Mouse (Mus musculus) lung, postnatal 0 days (tissue): Measurements from ENCODE around the gene a. TPM values are rescaled to one million over a fixed set of nuclear protein-coding genes. Genes with fewer than 3 reads are reported as not detected.

Source experiments
- ATAC-seq: fragments of 200-750 bp; cut with Nextera tagmentation; 2 replicates; pipeline ENCODE4 v1.8.0; 2017; ENCODE audit warnings: moderate library complexity
- DNase-seq: peaks from one replicate; pipeline ENCODE4 v3.0.0-alpha.2; 2016; ENCODE audit warnings: low spot score
- H3K27ac ChIP-seq: fragments of 300-500 bp; sonication (generic); 2 replicates; pipeline ENCODE4 v1.5.1; 2014; ENCODE audit warnings: antibody characterized with exemption, mild to moderate bottlenecking, low read length, mixed read lengths
- H3K27me3 ChIP-seq: fragments of 300-500 bp; sonication (generic); replicated peaks from 2 replicates; pipeline ENCODE4 v1.6.1; 2014; ENCODE audit warnings: low read length, mixed read lengths; ENCODE audit not compliant: insufficient read depth
- H3K36me3 ChIP-seq: fragments of 300-500 bp; sonication (generic); 2 replicates; pipeline ENCODE4 v1.6.1; 2014; ENCODE audit warnings: low read length, mixed read lengths; ENCODE audit not compliant: insufficient read depth
- H3K4me1 ChIP-seq: fragments of 300-500 bp; sonication (generic); 2 replicates; pipeline ENCODE4 v1.6.1; 2014; ENCODE audit warnings: antibody characterized with exemption, low read depth, low read length, mixed read lengths; ENCODE audit not compliant: insufficient read depth
- H3K4me2 ChIP-seq: fragments of 300-500 bp; sonication (generic); replicated peaks from 2 replicates; pipeline ENCODE4 v1.6.1; 2014; ENCODE audit warnings: low read depth, mild to moderate bottlenecking, low read length, moderate library complexity, mixed read lengths
- H3K4me3 ChIP-seq: fragments of 300-500 bp; sonication (generic); 2 replicates; pipeline ENCODE4 v1.5.1; 2014; ENCODE audit warnings: low read depth, low read length
- H3K9ac ChIP-seq: fragments of 300-500 bp; sonication (generic); replicated peaks from 2 replicates; pipeline ENCODE4 v1.6.1; 2014; ENCODE audit warnings: low read depth, mild to moderate bottlenecking
- H3K9me3 ChIP-seq: fragments of 300-500 bp; sonication (generic); 2 replicates; pipeline ENCODE4 v1.6.1; 2016; ENCODE audit warnings: low read length, mixed read lengths
- CTCF ChIP-seq: IDR thresholded peaks from 2 replicates; pipeline ENCODE4 v1.5.1; 2016; ENCODE audit warnings: antibody characterized with exemption, mild to moderate bottlenecking
- EP300 ChIP-seq: IDR thresholded peaks from 2 replicates; pipeline ENCODE4 v1.6.1; 2016; ENCODE audit warnings: antibody characterized with exemption, mild to moderate bottlenecking, control low read depth
- WGBS: fragments of 180-500 bp; shearing (Covaris S2); extraction: QIAGEN DNeasy Blood & Tissue Kit; methylation state at CpG from one replicate; pipeline ENCODE4 v1.1.7; 2014; 5-methylcytosine and 5-hydroxymethylcytosine counted together
- polyA plus RNA-seq: library from polyadenylated mRNA; unstranded; fragments of >200 nt; fragmentation: Nextera tagmentation; extraction: Ambion mirVana; gene quantifications from 2 replicates; pipeline ENCODE4 v1.2.1, GENCODE M21; 2015

The a gene
- polyA plus RNA-seq, 1 experiment from 2014 or later: not detected

GRCm38 (mm10) chr2:154971919-154972692 lies 180.9 kb downstream of the a start:
- ATAC-seq (peak; percentile 90), DNase-seq (peak; percentile 62)
- Histone ChIP-seq H3K4me2 (no peak overlapping the region), H3K9ac (no peak overlapping the region), H3K4me1 (no peaks in the 10 kb centered on the region), H3K4me3 (no peak overlapping the region), H3K27me3 (no peaks in the 10 kb centered on the region), H3K36me3 (no peaks in the 10 kb centered on the region), H3K9me3 (no peaks in the 10 kb centered on the region), H3K27ac (no peak overlapping the region)
- WGBS: 18% methylated on average over 18 of the region's 18 CpGs
- TF ChIP-seq CTCF (no peak; the same call in 1 of the 2 replicates), EP300 (no peak)

- H3K9ac ChIP-seq: no peak overlapping the region
- no peak for ATAC-seq
- H3K27ac ChIP-seq: no peak overlapping the region
- DNase-seq: no peak
- TF ChIP-seq CTCF: no peak
- TF ChIP-seq EP300: no peak
- no peak overlapping the region for H3K4me3 ChIP-seq
- no peaks in the 10 kb centered on the region for H3K27me3 ChIP-seq
- H3K4me1 ChIP-seq: no peaks in the 10 kb centered on the region
- H3K9me3 ChIP-seq: no peaks in the 10 kb centered on the region
- 55% methylated on average over 5 of the region's 5 CpGs for WGBS
- no peak overlapping the region for H3K4me2 ChIP-seq
- H3K36me3 ChIP-seq: no peaks in the 10 kb centered on the region
Observed at GRCm38 (mm10) chr2:154972981-154973380, 181.8 kb downstream of the a start.

- ATAC-seq (no peak), DNase-seq (no peak)
- no peaks in the 10 kb centered on the region for H3K4me1 ChIP-seq
- H3K4me3 ChIP-seq: no peak overlapping the region
- no peak overlapping the region for H3K4me2 ChIP-seq
- H3K27me3 ChIP-seq: no peaks in the 10 kb centered on the region
- no peaks in the 10 kb centered on the region for H3K36me3 ChIP-seq
- no peak overlapping the region for H3K27ac ChIP-seq
- H3K9ac ChIP-seq: no peak overlapping the region
- peak; percentile 26 for TF ChIP-seq CTCF
- TF ChIP-seq EP300: no peak
- 75% methylated on average over 1 of the region's 1 CpGs for WGBS
- no peaks in the 10 kb centered on the region for H3K9me3 ChIP-seq
Observed at GRCm38 (mm10) chr2:154986609-154987008, 195.4 kb downstream of the a start.

- 61% methylated on average over 8 of the region's 8 CpGs for WGBS
- TF ChIP-seq EP300: no peak
- TF ChIP-seq CTCF: no peak
- H3K9me3 ChIP-seq: no peaks in the 10 kb centered on the region
Observed at GRCm38 (mm10) chr2:154991411-154991810, 200.2 kb downstream of the a start.

GRCm38 (mm10) chr2:154992083-154992482 lies 200.9 kb downstream of the a start:
- WGBS: 61% methylated on average over 5 of the region's 5 CpGs
- Histone ChIP-seq H3K27me3 (no peaks in the 10 kb centered on the region), H3K36me3 (no peaks in the 10 kb centered on the region), H3K9ac (no peak overlapping the region), H3K4me3 (no peak overlapping the region), H3K27ac (no peak overlapping the region), H3K4me2 (no peak overlapping the region), H3K4me1 (no peaks in the 10 kb centered on the region), H3K9me3 (no peaks in the 10 kb centered on the region)
- peak; percentile 8 for DNase-seq
- no peak for ATAC-seq
- TF ChIP-seq EP300: no peak
- no peak for TF ChIP-seq CTCF

More at GRCm38 (mm10) chr2:154991411-154991810, 200.2 kb downstream of the a start:
- DNase-seq: no peak
- H3K4me1 ChIP-seq: no peaks in the 10 kb centered on the region
- no peak overlapping the region for H3K27ac ChIP-seq
- no peaks in the 10 kb centered on the region for H3K36me3 ChIP-seq
- H3K4me3 ChIP-seq: no peak overlapping the region
- H3K4me2 ChIP-seq: no peak overlapping the region
- H3K9ac ChIP-seq: no peak overlapping the region
- ATAC-seq: no peak
- no peaks in the 10 kb centered on the region for H3K27me3 ChIP-seq

GRCm38 (mm10) chr2:155005491-155005890 lies 214.3 kb downstream of the a start:
- H3K4me1 ChIP-seq: no peaks in the 10 kb centered on the region
- 88% methylated on average over 11 of the region's 11 CpGs for WGBS
- H3K9me3 ChIP-seq: no peaks in the 10 kb centered on the region
- DNase-seq (no peak), ATAC-seq (no peak)
- H3K4me3 ChIP-seq: no peak overlapping the region
- H3K4me2 ChIP-seq: no peak overlapping the region
- H3K36me3 ChIP-seq: no peaks in the 10 kb centered on the region
- H3K27me3 ChIP-seq: no peaks in the 10 kb centered on the region
- no peak for TF ChIP-seq CTCF
- no peak for TF ChIP-seq EP300
- no peak overlapping the region for H3K27ac ChIP-seq
- no peak overlapping the region for H3K9ac ChIP-seq
